Mouse (Mus musculus) liver, embryonic 14.5 days (tissue): Measurements from ENCODE around the gene Amn1. TPM values are rescaled to one million over a fixed set of nuclear protein-coding genes. Genes with fewer than 3 reads are reported as not detected.
"Not testable (repeated sequence)": the region's sequence is repeated elsewhere in the genome, so short reads cannot be mapped to it uniquely, and the experiment has no call there.

Source experiments
- ATAC-seq: fragments of 200-750 bp; cut with Nextera tagmentation; 2 replicates; pipeline ENCODE4 v1.8.0; 2017; ENCODE audit warnings: moderate number of reproducible peaks, mild to moderate bottlenecking, moderate library complexity; ENCODE audit not compliant: insufficient read depth
- DNase-seq, 3 experiments: peaks; one replicate each; pipeline ENCODE4 v3.0.0-alpha.2; 2012 to 2013; ENCODE audit warnings: low read depth in 3 of 3, low spot score in 3 of 3
- H3K27ac ChIP-seq: fragments of 300-500 bp; sonication (generic); 2 replicates; pipeline ENCODE4 v1.5.1; 2014; ENCODE audit warnings: moderate library complexity, mild to moderate bottlenecking, control low read depth, inconsistent platforms
- H3K27me3 ChIP-seq: fragments of 300-500 bp; sonication (generic); 2 replicates; pipeline ENCODE4 v1.6.1; 2014; ENCODE audit warnings: mild to moderate bottlenecking, low read length, moderate library complexity; ENCODE audit not compliant: control insufficient read depth, insufficient read depth
- H3K36me3 ChIP-seq: fragments of 300-500 bp; sonication (generic); replicated peaks from 2 replicates; pipeline ENCODE4 v1.6.1; 2014; ENCODE audit warnings: low read depth; ENCODE audit not compliant: control insufficient read depth, insufficient read depth
- H3K4me1 ChIP-seq, 2 experiments: fragments of 200-500 bp in 1 of 2; fragments of 300-500 bp in 1 of 2; sonication (generic) in 1 of 2; replicated peaks; 2 replicates each; pipeline ENCODE4 v1.6.1; 2012 to 2014; ENCODE audit warnings: antibody characterized with exemption in 1 of 2, inconsistent platforms in 1 of 2, low read length in 1 of 2; ENCODE audit not compliant: control insufficient read depth in 2 of 2, insufficient read depth in 2 of 2
- H3K4me2 ChIP-seq: fragments of 300-500 bp; sonication (generic); 2 replicates; pipeline ENCODE4 v1.6.1; 2014; ENCODE audit warnings: low read depth, mild to moderate bottlenecking, control low read depth, moderate library complexity
- H3K4me3 ChIP-seq, 2 experiments: fragments of 200-500 bp in 1 of 2; fragments of 300-500 bp in 1 of 2; sonication (generic) in 1 of 2; 2 replicates each; pipeline ENCODE4 v1.5.1; 2012 to 2014; ENCODE audit warnings: low read depth in 2 of 2, low read length in 2 of 2, mild to moderate bottlenecking in 2 of 2, control low read depth in 1 of 2, inconsistent platforms in 1 of 2, moderate library complexity in 1 of 2; ENCODE audit not compliant: insufficient read depth in 1 of 2
- H3K9ac ChIP-seq: fragments of 300-500 bp; sonication (generic); replicated peaks from 2 replicates; pipeline ENCODE4 v1.6.1; 2014; ENCODE audit warnings: mild to moderate bottlenecking, control low read depth, moderate library complexity
- H3K9me3 ChIP-seq: fragments of 300-500 bp; sonication (generic); 2 replicates; pipeline ENCODE4 v1.6.1; 2016; ENCODE audit warnings: low read length, mixed read lengths; ENCODE audit not compliant: control insufficient read depth
- CTCF ChIP-seq: IDR thresholded peaks from 2 replicates; pipeline ENCODE4 v1.5.1; 2016; ENCODE audit warnings: antibody characterized with exemption, low read depth, control low read depth
- EP300 ChIP-seq: IDR thresholded peaks from 2 replicates; pipeline ENCODE4 v1.6.1; 2016; ENCODE audit warnings: antibody characterized with exemption, low read depth
- WGBS: fragments of 180-500 bp; shearing (Covaris S2); extraction: QIAGEN DNeasy Blood & Tissue Kit; methylation state at CpG from one replicate; pipeline ENCODE4 v1.1.7; 2014; ENCODE audit not compliant: insufficient replicate concordance; 5-methylcytosine and 5-hydroxymethylcytosine counted together
- polyA plus RNA-seq, 2 experiments: library from polyadenylated mRNA; depleted of rRNA in 1 of 2; stranded (reverse) in 1 of 2; unstranded in 1 of 2; fragments of >200 nt; fragmentation: Nextera tagmentation in 1 of 2; extraction: Ambion mirVana in 1 of 2; gene quantifications; 2 replicates each; pipeline versions ENCODE4 v1.2.1 to v1.2.3; 2012 to 2014

Amn1 gene
- polyA plus RNA-seq, 2 experiments = 2.9 to 5.2 TPM

- ATAC-seq (no peak), DNase-seq (no peak)
- H3K27me3 ChIP-seq = no peaks in the 10 kb centered on the region
- H3K9me3 ChIP-seq = no peaks in the 10 kb centered on the region
- H3K4me2 ChIP-seq = no peak overlapping the region
- no peak for TF ChIP-seq EP300
- TF ChIP-seq CTCF = no peak
- H3K4me1 ChIP-seq = peaks cover 5 to 19% of the 10 kb centered on the region in 2 experiments; a peak in 3 of 4 replicates
- no peaks in the 10 kb centered on the region; the same call in 1 of the 2 replicates for H3K36me3 ChIP-seq
- WGBS = 49% methylated on average over 2 of the region's 2 CpGs
- H3K27ac ChIP-seq = no peak overlapping the region
- H3K4me3 ChIP-seq = no peak overlapping the region
- no peak overlapping the region for H3K9ac ChIP-seq
These were observed 50.6 kb downstream of the Amn1 start for GRCm38 (mm10) chr6:149137936-149138335.

DNA sequence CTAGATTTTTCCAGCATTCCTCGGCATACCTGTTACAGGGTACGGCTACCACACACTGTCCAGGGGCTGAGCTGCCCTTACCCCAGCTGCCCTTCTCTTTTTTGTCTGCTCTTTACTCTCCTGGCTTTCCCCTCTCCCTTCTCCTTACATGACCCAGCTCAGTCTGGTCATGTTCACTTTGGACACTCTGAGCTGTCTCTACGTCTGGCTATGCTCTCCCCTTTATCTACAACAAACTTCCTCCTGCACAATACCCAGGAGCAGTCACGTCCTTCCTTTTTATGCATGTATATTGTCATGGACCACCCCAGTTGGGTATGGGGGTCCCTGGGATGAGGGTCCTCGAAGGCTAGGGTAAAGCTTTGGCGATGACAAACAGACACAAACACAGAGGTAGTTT lies 52.9 kb downstream of the Amn1 start:
- DNase-seq (no peak), ATAC-seq (no peak)
- Histone ChIP-seq H3K27me3 (no peaks in the 10 kb centered on the region), H3K4me2 (no peak overlapping the region), H3K9ac (no peak overlapping the region), H3K9me3 (no peaks in the 10 kb centered on the region), H3K4me1 (peaks cover 3 to 11% of the 10 kb centered on the region in 2 experiments; a peak in 3 of 4 replicates), H3K36me3 (no peaks in the 10 kb centered on the region), H3K4me3 (no peak overlapping the region), H3K27ac (no peak overlapping the region)
- no peak for TF ChIP-seq EP300
- TF ChIP-seq CTCF = no peak
- 51% methylated on average over 6 of the region's 6 CpGs for WGBS

- DNase-seq (no peak), ATAC-seq (peak; percentile 24; the same call in 1 of the 2 replicates)
- WGBS = 36% methylated on average over 5 of the region's 5 CpGs
- Histone ChIP-seq H3K4me3 (no peak overlapping the region), H3K27me3 (no peaks in the 10 kb centered on the region), H3K4me1 (peaks cover 3 to 10% of the 10 kb centered on the region in 2 experiments; a peak in 3 of 4 replicates), H3K9ac (no peak overlapping the region), H3K4me2 (no peak overlapping the region), H3K27ac (no peak overlapping the region), H3K36me3 (no peaks in the 10 kb centered on the region), H3K9me3 (no peaks in the 10 kb centered on the region)
- TF ChIP-seq EP300 = no peak
- TF ChIP-seq CTCF = no peak
These were observed 53.9 kb downstream of the Amn1 start for GRCm38 (mm10) chr6:149134391-149135150.

DNA sequence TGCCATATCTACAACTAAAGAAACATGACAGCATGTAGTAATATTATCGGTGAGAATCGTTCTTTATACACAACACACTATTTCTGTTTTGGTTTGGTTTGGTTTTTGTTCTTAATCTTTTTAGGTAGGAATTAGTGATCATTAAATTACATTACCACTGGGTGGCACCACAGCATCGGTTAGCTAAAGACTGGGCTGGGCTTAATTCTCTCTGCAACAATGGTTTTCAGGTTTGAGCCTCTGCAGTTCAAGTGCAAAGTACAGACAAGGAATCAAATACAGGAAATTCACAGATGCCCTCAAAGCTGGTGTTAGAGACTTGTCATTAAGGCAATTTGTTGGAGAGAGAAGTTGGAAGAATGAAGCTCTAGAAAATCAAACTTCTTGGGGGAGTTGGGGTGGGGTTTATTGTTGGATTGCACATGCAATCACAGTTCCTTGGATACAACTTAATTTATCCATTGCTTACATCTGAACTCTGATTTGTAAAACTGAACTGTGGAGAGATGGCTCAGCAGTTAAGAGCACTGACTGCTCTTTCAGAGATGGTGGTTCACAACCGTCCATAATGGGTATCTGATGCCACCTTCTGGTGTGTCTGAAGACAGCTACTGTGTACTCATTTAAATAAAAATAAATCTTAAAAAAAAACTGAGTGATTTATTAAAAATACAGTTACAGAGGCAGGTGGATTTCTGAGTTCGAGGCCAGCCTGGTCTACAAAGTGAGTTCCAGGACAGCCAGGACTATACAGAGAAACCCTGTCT lies 56.0 kb downstream of the Amn1 start:
- no peaks in the 10 kb centered on the region for H3K27me3 ChIP-seq
- H3K4me1 ChIP-seq = peaks cover 3 to 10% of the 10 kb centered on the region in 2 experiments; a peak in 3 of 4 replicates
- TF ChIP-seq EP300 = no peak
- TF ChIP-seq CTCF = peak; percentile 70
- H3K4me2 ChIP-seq = no peak overlapping the region
- H3K4me3 ChIP-seq = no peak overlapping the region
- no peak overlapping the region for H3K9ac ChIP-seq
- H3K27ac ChIP-seq = no peak overlapping the region
- DNase-seq = peak; percentile 29 to 58 (median 41)
- peak; percentile 40; the same call in 1 of the 2 replicates for ATAC-seq
- H3K9me3 ChIP-seq = no peaks in the 10 kb centered on the region
- no peaks in the 10 kb centered on the region for H3K36me3 ChIP-seq
- 23% methylated on average over 5 of the region's 5 CpGs for WGBS

- DNase-seq (no peak), ATAC-seq (no peak)
- no peak overlapping the region for H3K4me2 ChIP-seq
- H3K9me3 ChIP-seq = no peaks in the 10 kb centered on the region
- H3K27ac ChIP-seq = no peak overlapping the region
- peaks cover 3 to 10% of the 10 kb centered on the region in 2 experiments; a peak in 3 of 4 replicates for H3K4me1 ChIP-seq
- H3K36me3 ChIP-seq = no peaks in the 10 kb centered on the region
- no peak overlapping the region for H3K9ac ChIP-seq
- no peak for TF ChIP-seq CTCF
- no peak for TF ChIP-seq EP300
- H3K4me3 ChIP-seq = no peak overlapping the region
- WGBS = 31% methylated on average over 3 of the region's 3 CpGs
- H3K27me3 ChIP-seq = no peaks in the 10 kb centered on the region
These were observed 57.4 kb downstream of the Amn1 start for GRCm38 (mm10) chr6:149131111-149131510.

- DNase-seq, H3K36me3 ChIP-seq, H3K27ac ChIP-seq, H3K4me3 ChIP-seq, H3K4me2 ChIP-seq, H3K27me3 ChIP-seq, ATAC-seq, H3K9me3 ChIP-seq, H3K9ac ChIP-seq, H3K4me1 ChIP-seq: not testable (repeated sequence)
- WGBS = 69% methylated on average over 8 of the region's 8 CpGs
These were observed 58.6 kb downstream of the Amn1 start, which contains the start of gene Gm10203 for GRCm38 (mm10) chr6:149129870-149130269. TSS of gene Gm10203 (plus strand) at chr6:149130170.
